Mouse (Mus musculus) cortical plate, adult 2 months (tissue): ENCODE results near the gene Wnk1. TPM values are rescaled to one million over a fixed set of nuclear protein-coding genes. Genes with fewer than 3 reads are reported as not detected.

Experiments
- H3K27ac ChIP-seq: fragments of 200-500 bp; 2 replicates; pipeline ENCODE4 v1.5.1; 2012; ENCODE audit warnings: low read length, control low read depth, inconsistent platforms; ENCODE audit not compliant: insufficient read depth
- H3K4me1 ChIP-seq: fragments of 200-500 bp; 2 replicates; pipeline ENCODE4 v1.6.1; 2011; ENCODE audit warnings: low read length; ENCODE audit not compliant: control insufficient read depth, insufficient read depth
- H3K4me3 ChIP-seq: fragments of 200-500 bp; 2 replicates; pipeline ENCODE4 v1.5.1; 2011; ENCODE audit warnings: mild to moderate bottlenecking, low read length, control low read depth; ENCODE audit not compliant: insufficient read depth
- CTCF ChIP-seq: fragments of 200-500 bp; IDR thresholded peaks from 2 replicates; pipeline ENCODE4 v1.5.1; 2011; ENCODE audit warnings: mild to moderate bottlenecking, control low read depth, low read length; ENCODE audit not compliant: insufficient read depth; ENCODE audit errors: extremely low read depth
- POLR2A ChIP-seq: fragments of 200-500 bp; IDR thresholded peaks from 2 replicates; pipeline ENCODE4 v1.6.1; 2011; ENCODE audit warnings: mild to moderate bottlenecking, low read length, control low read depth; ENCODE audit not compliant: insufficient read depth; ENCODE audit errors: extremely low read depth
- polyA plus RNA-seq: library from polyadenylated mRNA; depleted of rRNA; stranded (reverse); fragments of >200 nt; gene quantifications from 2 replicates; pipeline ENCODE4 v1.2.3, GENCODE M21; 2012

Gene Wnk1
- polyA plus RNA-seq, 1 experiment = 206 TPM

- H3K27ac ChIP-seq = no peak overlapping the region
- H3K4me3 ChIP-seq = no peak overlapping the region
- no peaks in the 10 kb centered on the region for H3K4me1 ChIP-seq
- TF ChIP-seq CTCF (no peak), POLR2A (no peak)
These were observed 18.8 kb downstream of the Wnk1 start for GRCm38 (mm10) chr6:120019697-120020096.

GRCm38 (mm10) chr6:120013125-120013524 is 25.3 kb downstream of the Wnk1 start:
- TF ChIP-seq CTCF = no peak
- TF ChIP-seq POLR2A = no peak
- no peaks in the 10 kb centered on the region for H3K4me1 ChIP-seq
- H3K27ac ChIP-seq = no peak overlapping the region
- H3K4me3 ChIP-seq = no peak overlapping the region

GRCm38 (mm10) chr6:120011440-120011839 is 27.0 kb downstream of the Wnk1 start:
- Histone ChIP-seq H3K4me3 (no peak overlapping the region), H3K4me1 (no peaks in the 10 kb centered on the region), H3K27ac (no peak overlapping the region)
- no peak for TF ChIP-seq CTCF

GRCm38 (mm10) chr6:120011001-120011400 is 27.5 kb downstream of the Wnk1 start:
- H3K4me3 ChIP-seq = no peak overlapping the region
- H3K4me1 ChIP-seq = no peaks in the 10 kb centered on the region
- H3K27ac ChIP-seq = no peak overlapping the region
- TF ChIP-seq CTCF (no peak), POLR2A (no peak)

GRCm38 (mm10) chr6:120010535-120010934 is 27.9 kb downstream of the Wnk1 start:
- Histone ChIP-seq H3K4me1 (no peaks in the 10 kb centered on the region), H3K4me3 (no peak overlapping the region), H3K27ac (no peak overlapping the region)
- no peak for TF ChIP-seq POLR2A
- no peak for TF ChIP-seq CTCF

GRCm38 (mm10) chr6:120001718-120002117 is 36.8 kb downstream of the Wnk1 start:
- no peak overlapping the region for H3K27ac ChIP-seq
- H3K4me3 ChIP-seq = no peak overlapping the region
- TF ChIP-seq CTCF (0 out of 2 replicates have a peak, but pooled peaks have one; percentile 32), POLR2A (no peak)
- H3K4me1 ChIP-seq = no peaks in the 10 kb centered on the region

GRCm38 (mm10) chr6:119996480-119996879 is 42.0 kb downstream of the Wnk1 start:
- Histone ChIP-seq H3K4me1 (no peaks in the 10 kb centered on the region; the same call in 1 of the 2 replicates), H3K4me3 (no peak overlapping the region)
- TF ChIP-seq POLR2A (no peak), CTCF (no peak)

GRCm38 (mm10) chr6:119924235-119925005 is 114.1 kb downstream of the Wnk1 start:
- TF ChIP-seq POLR2A (no peak), CTCF (peak; percentile 78)
- Histone ChIP-seq H3K4me1 (no peaks in the 10 kb centered on the region), H3K27ac (no peak overlapping the region), H3K4me3 (no peak overlapping the region)

More at GRCm38 (mm10) chr6:119996480-119996879, 42.0 kb downstream of the Wnk1 start:
- H3K27ac ChIP-seq = no peak overlapping the region

GRCm38 (mm10) chr6:119922544-119922943 is 115.9 kb downstream of the Wnk1 start:
- no peaks in the 10 kb centered on the region for H3K4me1 ChIP-seq
- TF ChIP-seq CTCF (no peak), POLR2A (no peak)
- no peak overlapping the region for H3K27ac ChIP-seq
- no peak overlapping the region for H3K4me3 ChIP-seq

GRCm38 (mm10) chr6:119922136-119922535 is 116.3 kb downstream of the Wnk1 start:
- TF ChIP-seq CTCF = no peak
- no peak for TF ChIP-seq POLR2A
- H3K27ac ChIP-seq = no peak overlapping the region
- no peaks in the 10 kb centered on the region for H3K4me1 ChIP-seq
- H3K4me3 ChIP-seq = no peak overlapping the region
